Mouse (Mus musculus) myocyte (in vitro differentiated cells): Measurements from ENCODE around the gene Cfap20. TPM values are rescaled to one million over a fixed set of nuclear protein-coding genes. Genes with fewer than 3 reads are reported as not detected.
A peak's percentile ranks its signal among the peaks of the same experiment; 100 is the strongest.

ENCODE experiments used
- H3K27me3 ChIP-seq: one replicate; pipeline ENCODE4 v1.6.1; 2011; ENCODE audit not compliant: control insufficient read depth, insufficient read depth, insufficient read length
- H3K36me3 ChIP-seq: one replicate; pipeline ENCODE4 v1.6.1; 2011; ENCODE audit not compliant: control insufficient read depth, insufficient read depth
- H3K4me2 ChIP-seq: one replicate; pipeline ENCODE4 v1.6.1; 2011; ENCODE audit warnings: low read depth, control low read depth
- H3K4me3 ChIP-seq: one replicate; pipeline ENCODE4 v1.5.1; 2011; ENCODE audit warnings: mild to moderate bottlenecking, control low read depth, moderate library complexity
- H3K79me2 ChIP-seq: one replicate; pipeline ENCODE4 v1.6.1; 2011; ENCODE audit not compliant: control insufficient read depth, insufficient read depth
- H3ac ChIP-seq: one replicate; pipeline ENCODE4 v1.6.1; 2011; ENCODE audit not compliant: control insufficient read depth, insufficient read length
- CEBPB ChIP-seq: IDR thresholded peaks from 2 replicates; pipeline ENCODE4 v1.6.1; 2011; ENCODE audit warnings: mild to moderate bottlenecking, moderate library complexity; ENCODE audit not compliant: poor library complexity, insufficient read depth, severe bottlenecking
- E2F4 ChIP-seq: IDR thresholded peaks from one replicate; pipeline ENCODE4 v1.6.1; 2011; ENCODE audit warnings: mild to moderate bottlenecking, control low read depth, moderate library complexity; ENCODE audit not compliant: insufficient read depth
- MAX ChIP-seq: IDR thresholded peaks from one replicate; pipeline ENCODE4 v1.6.1; 2011; ENCODE audit warnings: low read depth, mild to moderate bottlenecking, control low read depth
- MYOD1 ChIP-seq, 3 experiments: IDR thresholded peaks; one replicate each; pipeline ENCODE4 v1.6.1; 2011; ENCODE audit warnings: control low read depth in 2 of 3, low read depth in 2 of 3, mild to moderate bottlenecking in 2 of 3, moderate library complexity in 1 of 3; ENCODE audit not compliant: insufficient read length in 2 of 3, control insufficient read depth in 1 of 3
- MYOG ChIP-seq, 3 experiments: IDR thresholded peaks; one replicate each; pipeline ENCODE4 v1.6.1; 2011; ENCODE audit warnings: control low read depth in 2 of 3, low read depth in 2 of 3, mild to moderate bottlenecking in 2 of 3; ENCODE audit not compliant: insufficient read length in 2 of 3, control insufficient read depth in 1 of 3, insufficient read depth in 1 of 3
- POLR2A ChIP-seq: IDR thresholded peaks from one replicate; pipeline ENCODE4 v1.6.1; 2011; ENCODE audit warnings: low read depth, mild to moderate bottlenecking, control low read depth, moderate library complexity; ENCODE audit not compliant: insufficient read length
- POLR2AphosphoS2 ChIP-seq: IDR thresholded peaks from one replicate; pipeline ENCODE4 v1.6.1; 2011; ENCODE audit warnings: low read depth, control low read depth; ENCODE audit not compliant: insufficient read length
- REST ChIP-seq: IDR thresholded peaks from one replicate; pipeline ENCODE4 v1.6.1; 2011; ENCODE audit warnings: mild to moderate bottlenecking, control low read depth, moderate library complexity; ENCODE audit not compliant: insufficient read depth, insufficient read length
- SRF ChIP-seq: IDR thresholded peaks from one replicate; pipeline ENCODE4 v1.6.1; 2011; ENCODE audit warnings: low read depth; ENCODE audit not compliant: control insufficient read depth, insufficient read length
- TCF12 ChIP-seq: IDR thresholded peaks from one replicate; pipeline ENCODE4 v1.6.1; 2011; ENCODE audit warnings: mild to moderate bottlenecking, control low read depth; ENCODE audit not compliant: poor library complexity, insufficient read depth, severe bottlenecking
- TCF3 ChIP-seq: IDR thresholded peaks from one replicate; pipeline ENCODE4 v1.6.1; 2011; ENCODE audit warnings: low read depth, control low read depth; ENCODE audit not compliant: insufficient read length
- USF1 ChIP-seq: IDR thresholded peaks from one replicate; pipeline ENCODE4 v1.6.1; 2011; ENCODE audit warnings: low read depth, mild to moderate bottlenecking, control low read depth, moderate library complexity
- polyA plus RNA-seq: library from polyadenylated mRNA; unstranded; fragments of >200 nt; fragmentation: generic; extraction: Trizol; gene quantifications from one replicate; pipeline ENCODE4 v1.2.1, GENCODE M21; 2012; ENCODE audit warnings: missing spikeins

The Cfap20 gene
- polyA plus RNA-seq, 1 experiment: 39.9 TPM

DNA sequence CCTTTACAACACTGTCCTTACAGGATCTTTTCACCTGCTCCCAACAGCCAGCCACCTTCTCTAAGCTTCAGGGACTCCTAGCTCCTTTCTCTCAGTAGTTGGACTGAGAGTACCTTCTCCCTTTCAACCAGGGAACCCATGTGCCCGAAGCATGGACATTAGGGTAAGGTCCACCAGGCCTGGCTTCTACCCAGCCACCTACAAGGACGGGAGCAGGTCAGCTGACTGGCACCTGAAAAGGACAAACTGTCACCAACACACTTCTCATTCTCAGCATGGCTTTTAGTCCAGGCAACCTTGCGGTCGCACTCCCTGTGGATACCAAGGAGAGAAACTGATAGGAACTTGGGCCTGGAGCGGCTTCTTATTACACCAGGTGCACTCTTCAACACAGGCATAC lies 15.6 kb upstream of the Cfap20 start:
- no peaks in the 10 kb centered on the region for H3K27me3 ChIP-seq

DNA sequence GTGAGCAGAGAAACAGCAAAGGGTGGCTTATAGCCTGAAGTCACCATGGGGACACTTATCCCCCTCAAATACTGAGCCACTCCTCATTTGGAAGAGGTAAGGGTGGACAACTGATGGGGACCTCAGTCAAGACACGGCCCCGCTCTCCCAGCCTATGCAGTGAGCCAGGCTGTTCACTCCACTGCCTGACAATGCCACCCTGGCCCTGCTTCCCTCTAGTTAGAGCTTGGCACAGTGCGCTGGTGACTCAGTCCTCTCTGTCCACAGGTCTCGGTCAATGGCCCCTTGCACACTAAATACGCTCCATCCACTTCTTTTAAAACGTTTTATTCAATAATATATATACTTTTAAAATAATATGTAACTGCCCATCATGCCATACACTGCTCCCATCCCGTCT lies 13.0 kb upstream of the Cfap20 start:
- Histone ChIP-seq H3ac (no peak overlapping the region), H3K4me2 (no peak overlapping the region), H3K36me3 (peaks cover 12% of the 10 kb centered on the region), H3K27me3 (no peaks in the 10 kb centered on the region), H3K79me2 (no peaks in the 10 kb centered on the region), H3K4me3 (no peak overlapping the region)
- TF ChIP-seq POLR2AphosphoS2 (peak; percentile 24), POLR2A (no peak), MAX (no peak)

More for the DNA sequence above, 15.6 kb upstream of the Cfap20 start:
- Histone ChIP-seq H3ac (no peak overlapping the region), H3K36me3 (peaks cover 32% of the 10 kb centered on the region), H3K4me3 (no peak overlapping the region), H3K4me2 (no peak overlapping the region), H3K79me2 (no peaks in the 10 kb centered on the region)
- no peak for TF ChIP-seq MAX

DNA sequence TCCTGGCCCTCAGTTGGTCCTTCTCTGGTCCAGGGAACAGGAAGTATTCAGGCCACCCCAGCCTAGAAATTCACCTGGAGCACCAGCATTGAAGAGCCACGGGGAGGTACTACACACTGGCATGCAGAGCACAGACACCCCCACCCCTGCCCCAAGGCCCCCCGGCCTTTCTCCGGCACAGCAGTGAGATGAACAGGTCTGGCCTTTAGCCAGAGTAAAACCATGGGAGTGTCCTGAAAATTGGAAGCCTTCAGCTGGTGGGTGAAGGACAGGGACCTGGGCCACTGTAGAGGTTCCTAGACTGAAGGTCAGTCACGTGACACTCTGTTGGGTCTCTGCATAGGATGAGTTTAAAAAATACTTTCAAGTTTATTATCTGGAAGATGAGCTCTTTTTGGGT lies 10.4 kb upstream of the Cfap20 start:
- Histone ChIP-seq H3K4me2 (no peak overlapping the region), H3ac (no peak overlapping the region), H3K4me3 (no peak overlapping the region), H3K36me3 (peaks cover 2% of the 10 kb centered on the region), H3K79me2 (no peaks in the 10 kb centered on the region), H3K27me3 (no peaks in the 10 kb centered on the region)
- TF ChIP-seq MYOG (IDR thresholded peaks at IDR 0.05; ENCODE audit: control insufficient read depth in 1 of 3, insufficient read depth in 1 of 3, insufficient read length in 2 of 3, low read depth in 2 of 3): no peak

DNA sequence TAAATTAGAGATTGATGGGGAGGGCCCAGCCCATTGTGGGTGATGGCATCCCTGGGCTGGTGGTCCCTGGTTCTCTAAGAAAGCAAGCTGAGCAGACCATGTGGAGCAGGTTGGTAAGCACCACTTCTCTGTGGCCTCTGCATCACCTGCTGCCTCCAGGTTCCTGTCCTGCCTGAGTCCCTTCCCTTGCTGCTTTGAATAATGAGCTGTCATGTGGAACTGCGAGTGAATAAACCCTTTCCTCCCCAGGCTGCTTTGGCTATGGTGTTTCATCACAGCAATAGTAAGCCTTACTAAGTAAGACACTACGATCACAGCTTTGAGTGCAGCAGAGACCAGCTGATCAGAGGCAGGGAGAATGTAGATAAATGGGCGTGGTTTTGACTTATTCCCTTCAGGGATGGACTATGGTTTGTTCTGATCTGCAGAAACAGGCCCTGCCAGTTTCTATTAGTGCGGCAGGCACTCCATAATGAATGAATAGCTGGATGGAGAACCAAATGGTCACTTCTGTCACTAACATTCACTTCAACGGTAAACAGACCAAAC lies 6.9 kb upstream of the Cfap20 start:
- no peak for TF ChIP-seq TCF12
- no peak for TF ChIP-seq POLR2AphosphoS2
- no peak for TF ChIP-seq POLR2A
- no peak for TF ChIP-seq REST
- Histone ChIP-seq H3K27me3 (no peaks in the 10 kb centered on the region), H3K4me3 (no peak overlapping the region), H3K36me3 (no peaks in the 10 kb centered on the region), H3ac (no peak overlapping the region), H3K79me2 (no peaks in the 10 kb centered on the region), H3K4me2 (no peak overlapping the region)

DNA sequence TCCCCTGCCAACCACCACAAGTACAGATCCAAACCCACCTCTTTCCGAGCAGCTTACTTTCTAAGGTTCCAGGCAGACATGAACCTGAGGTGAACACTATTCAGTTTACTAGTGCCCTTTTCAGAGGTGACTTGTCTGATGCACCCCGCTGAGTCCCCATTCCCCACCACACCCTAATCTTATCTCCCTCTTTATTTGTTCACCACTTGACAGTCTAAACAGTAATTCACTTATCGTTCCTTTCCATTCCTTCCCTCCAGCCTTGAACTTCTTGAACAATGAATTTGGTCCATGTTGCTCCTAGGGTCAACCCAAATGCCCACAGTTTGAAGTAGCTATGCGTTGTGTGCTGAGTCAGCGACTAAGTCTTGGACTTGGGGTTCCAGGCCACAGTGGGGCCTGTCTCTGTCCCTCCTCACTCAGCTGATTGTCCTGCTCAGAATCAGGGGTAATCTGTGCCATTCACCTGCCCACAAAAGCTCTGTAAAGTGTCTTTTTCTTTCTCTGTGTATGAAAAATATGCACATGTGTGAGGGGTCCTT lies 5.6 kb upstream of the Cfap20 start:
- no peak for TF ChIP-seq TCF12
- no peak for TF ChIP-seq MAX
- no peak for TF ChIP-seq MYOD1 (IDR thresholded peaks at IDR 0.05; ENCODE audit: control insufficient read depth in 1 of 3, insufficient read length in 2 of 3, low read depth in 2 of 3)
- no peak for TF ChIP-seq TCF3
- no peak for TF ChIP-seq E2F4
- TF ChIP-seq POLR2A: no peak
- no peak for TF ChIP-seq POLR2AphosphoS2
- H3K79me2 ChIP-seq: no peaks in the 10 kb centered on the region

DNA sequence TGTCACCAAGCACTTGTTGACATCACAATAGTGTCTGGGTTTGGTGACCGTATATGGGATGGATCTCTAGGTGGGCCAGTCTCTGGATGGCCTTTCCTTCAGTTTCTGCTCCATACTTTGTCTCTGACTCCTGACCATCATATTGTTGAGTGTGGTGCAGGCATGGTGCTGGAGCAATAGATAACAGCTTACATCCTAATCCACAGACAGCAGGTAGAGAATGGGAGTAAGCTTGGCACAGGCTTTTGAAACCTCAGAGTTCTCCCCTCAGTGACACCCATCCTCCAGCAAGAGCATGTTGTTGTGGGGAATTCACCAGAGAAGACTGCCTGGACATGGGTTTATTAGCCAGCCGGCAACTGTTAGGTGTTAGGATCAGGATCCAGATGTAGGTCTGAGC lies 4.8 kb upstream of the Cfap20 start:
- H3K4me3 ChIP-seq: no peak overlapping the region
- no peaks in the 10 kb centered on the region for H3K36me3 ChIP-seq
- no peak overlapping the region for H3ac ChIP-seq
- H3K4me2 ChIP-seq: no peak overlapping the region
- H3K79me2 ChIP-seq: no peaks in the 10 kb centered on the region
- TF ChIP-seq MYOG (IDR thresholded peaks at IDR 0.05; ENCODE audit: control insufficient read depth in 1 of 3, insufficient read depth in 1 of 3, insufficient read length in 2 of 3, low read depth in 2 of 3) (no peak), POLR2A (no peak), E2F4 (no peak), MAX (no peak), MYOD1 (IDR thresholded peaks at IDR 0.05; ENCODE audit: control insufficient read depth in 1 of 3, insufficient read length in 2 of 3, low read depth in 2 of 3) (no peak), TCF3 (no peak), POLR2AphosphoS2 (no peak), CEBPB (no peak), REST (no peak), SRF (no peak), USF1 (no peak), TCF12 (no peak)
- H3K27me3 ChIP-seq: no peaks in the 10 kb centered on the region

More for the DNA sequence above, 5.6 kb upstream of the Cfap20 start:
- Histone ChIP-seq H3K4me2 (no peak overlapping the region), H3K27me3 (no peaks in the 10 kb centered on the region), H3ac (no peak overlapping the region), H3K4me3 (no peak overlapping the region), H3K36me3 (no peaks in the 10 kb centered on the region)
